Mouse (Mus musculus) CH12.LX (cell line): Measurements from ENCODE around the gene Hist2h4.

ENCODE experiments used
- CTCF ChIP-seq, 2 experiments: IDR thresholded peaks in 1 of 2; conservative IDR thresholded peaks in 1 of 2; 2 replicates each; pipeline ENCODE4 v1.5.1; 2011 to 2012; ENCODE audit warnings: low read depth in 2 of 2, low read length in 2 of 2, improper control_type of control experiment in 1 of 2, inconsistent platforms in 1 of 2, mild to moderate bottlenecking in 1 of 2, moderate library complexity in 1 of 2
- EP300 ChIP-seq: IDR thresholded peaks from 2 replicates; pipeline ENCODE4 v1.6.1; 2011; ENCODE audit warnings: low read length, improper control_type of control experiment
- IRF4 ChIP-seq: IDR thresholded peaks from 2 replicates; pipeline ENCODE4 v1.6.1; 2014; ENCODE audit warnings: low read depth, mild to moderate bottlenecking, inconsistent platforms, low read length, improper control_type of control experiment
- JUND ChIP-seq: conservative IDR thresholded peaks from 2 replicates; pipeline ENCODE4 v1.6.1; 2011; ENCODE audit warnings: low read depth, low read length, improper control_type of control experiment
- MAX ChIP-seq: IDR thresholded peaks from 2 replicates; pipeline ENCODE4 v1.6.1; 2011; ENCODE audit warnings: low read length, improper control_type of control experiment
- MXI1 ChIP-seq: IDR thresholded peaks from 2 replicates; pipeline ENCODE4 v1.6.1; 2011; ENCODE audit warnings: mild to moderate bottlenecking, low read depth, low read length, improper control_type of control experiment
- NRF1 ChIP-seq: IDR thresholded peaks from 2 replicates; pipeline ENCODE4 v1.6.1; 2014; ENCODE audit warnings: low read depth, mild to moderate bottlenecking, inconsistent platforms, low read length, improper control_type of control experiment, moderate library complexity
- PAX5 ChIP-seq: IDR thresholded peaks from 2 replicates; pipeline ENCODE4 v1.6.1; 2012; ENCODE audit warnings: low read length, inconsistent platforms, mixed read lengths
- POLR2A ChIP-seq: IDR thresholded peaks from 2 replicates; pipeline ENCODE4 v1.6.1; 2011; ENCODE audit warnings: low read depth, mild to moderate bottlenecking, improper control_type of control experiment, low read length
- RCOR1 ChIP-seq: conservative IDR thresholded peaks from 2 replicates; pipeline ENCODE4 v1.6.1; 2012; ENCODE audit warnings: low read depth, mild to moderate bottlenecking, inconsistent platforms, low read length, improper control_type of control experiment
- SIN3A ChIP-seq: IDR thresholded peaks from 2 replicates; pipeline ENCODE4 v1.6.1; 2012; ENCODE audit warnings: low read length, improper control_type of control experiment, inconsistent platforms
- USF1 ChIP-seq: IDR thresholded peaks from 2 replicates; pipeline ENCODE4 v1.6.1; 2014; ENCODE audit warnings: low read depth, mild to moderate bottlenecking, inconsistent platforms, low read length, improper control_type of control experiment
- ZMIZ1 ChIP-seq: IDR thresholded peaks from 2 replicates; pipeline ENCODE4 v1.6.1; 2012; ENCODE audit warnings: low read depth, mild to moderate bottlenecking, inconsistent platforms, low read length, improper control_type of control experiment

GRCm38 (mm10) chr3:96247356-96248140, 15.6 kb downstream of the Hist2h4 start:
- TF ChIP-seq EP300 (no peak), CTCF (conservative IDR thresholded peaks at IDR 0.05 in 1 of 2, IDR thresholded peaks at IDR 0.05 in 1 of 2; ENCODE audit: low read depth in 2 of 2, low read length in 2 of 2) (no peak), MAX (no peak), SIN3A (0 out of 2 replicates have a peak, but pooled peaks have one; percentile 4), IRF4 (no peak), POLR2A (no peak; the same call in none of the 2 replicates), RCOR1 (no peak), MXI1 (no peak), PAX5 (no peak), NRF1 (no peak), USF1 (no peak), ZMIZ1 (peak; percentile 95), JUND (no peak)
